Mouse (Mus musculus) forebrain, embryonic 10.5 days (tissue): ENCODE measurements around the gene Zfp511. TPM values are rescaled to one million over a fixed set of nuclear protein-coding genes. Genes with fewer than 3 reads are reported as not detected.
A peak's percentile ranks its signal among the peaks of the same experiment; 100 is the strongest.

Experiments
- DNase-seq: peaks from one replicate; pipeline ENCODE4 v3.0.0-alpha.2; 2017; ENCODE audit warnings: low spot score; ENCODE audit errors: extremely low spot score
- H3K27ac ChIP-seq: fragments of 300-500 bp; sonication (generic); 2 replicates; pipeline ENCODE4 v1.5.1; 2016; ENCODE audit warnings: mild to moderate bottlenecking
- H3K27me3 ChIP-seq: fragments of 300-500 bp; sonication (generic); 2 replicates; pipeline ENCODE4 v1.6.1; 2016; ENCODE audit warnings: mild to moderate bottlenecking; ENCODE audit not compliant: poor library complexity, severe bottlenecking
- H3K36me3 ChIP-seq: fragments of 300-500 bp; sonication (generic); replicated peaks from 2 replicates; pipeline ENCODE4 v1.6.1; 2016; ENCODE audit warnings: mild to moderate bottlenecking, moderate library complexity
- H3K4me1 ChIP-seq: fragments of 300-500 bp; sonication (generic); 2 replicates; pipeline ENCODE4 v1.6.1; 2016
- H3K4me3 ChIP-seq: fragments of 300-500 bp; sonication (generic); 2 replicates; pipeline ENCODE4 v1.5.1; 2016; ENCODE audit warnings: mild to moderate bottlenecking, moderate library complexity
- H3K9me3 ChIP-seq: fragments of 300-500 bp; sonication (generic); 2 replicates; pipeline ENCODE4 v1.6.1; 2016; ENCODE audit warnings: mild to moderate bottlenecking, moderate library complexity
- WGBS: fragments of 180-500 bp; shearing (Covaris S2); methylation state at CpG from one replicate; pipeline ENCODE4 v1.1.7; 2016; 5-methylcytosine and 5-hydroxymethylcytosine counted together
- polyA plus RNA-seq: library from polyadenylated mRNA; unstranded; fragments of >200 nt; fragmentation: Nextera tagmentation; extraction: Ambion mirVana; gene quantifications from 2 replicates; pipeline ENCODE4 v1.2.1, GENCODE M21; 2016

The Zfp511 gene
- polyA plus RNA-seq, 1 experiment from 2014 or later, result 41.7 TPM

GRCm38 (mm10) chr7:140057413-140058407, 21.5 kb downstream of the Zfp511 start:
- peaks cover 7% of the 10 kb centered on the region; the same call in 1 of the 2 replicates for H3K9me3 ChIP-seq
- DNase-seq, result peak; percentile 90
- no peaks in the 10 kb centered on the region for H3K36me3 ChIP-seq
- H3K27me3 ChIP-seq, result peaks cover 100% of the 10 kb centered on the region
- H3K27ac ChIP-seq, result peak overlapping the region; percentile 91
- H3K4me1 ChIP-seq, result peaks cover 67% of the 10 kb centered on the region
- WGBS, result 2% methylated on average over 53 of the region's 53 CpGs
- peak overlapping the region; percentile 55 for H3K4me3 ChIP-seq

GRCm38 (mm10) chr7:140058528-140058927, 22.3 kb downstream of the Zfp511 start:
- peaks cover 74% of the 10 kb centered on the region for H3K4me1 ChIP-seq
- peak overlapping the region; percentile 55 for H3K4me3 ChIP-seq
- peaks cover 7% of the 10 kb centered on the region; the same call in 1 of the 2 replicates for H3K9me3 ChIP-seq
- peak overlapping the region; percentile 91 for H3K27ac ChIP-seq
- DNase-seq, result no peak
- no peaks in the 10 kb centered on the region for H3K36me3 ChIP-seq
- peaks cover 100% of the 10 kb centered on the region for H3K27me3 ChIP-seq
- WGBS, result 10% methylated on average over 7 of the region's 7 CpGs

- peak overlapping the region; percentile 88; the same call in 1 of the 2 replicates for H3K27ac ChIP-seq
- peaks cover 76% of the 10 kb centered on the region for H3K4me1 ChIP-seq
- peaks cover 100% of the 10 kb centered on the region for H3K27me3 ChIP-seq
- DNase-seq, result peak; percentile 46
- peaks cover 7% of the 10 kb centered on the region; the same call in 1 of the 2 replicates for H3K9me3 ChIP-seq
- WGBS, result 11% methylated on average over 4 of the region's 4 CpGs
- no peaks in the 10 kb centered on the region for H3K36me3 ChIP-seq
- H3K4me3 ChIP-seq, result no peak overlapping the region
Measured at GRCm38 (mm10) chr7:140059601-140060000, 23.4 kb downstream of the Zfp511 start.

- peaks cover 82% of the 10 kb centered on the region for H3K4me1 ChIP-seq
- no peaks in the 10 kb centered on the region for H3K9me3 ChIP-seq
- H3K4me3 ChIP-seq, result peak overlapping the region; percentile 54
- DNase-seq, result peak; percentile 85
- peak overlapping the region; percentile 88 for H3K27ac ChIP-seq
- H3K27me3 ChIP-seq, result peaks cover 100% of the 10 kb centered on the region
- H3K36me3 ChIP-seq, result no peaks in the 10 kb centered on the region
- under 1% methylated on average over 47 of the region's 47 CpGs for WGBS
Measured at GRCm38 (mm10) chr7:140060936-140061831, 25.0 kb downstream of the Zfp511 start.

- no peaks in the 10 kb centered on the region for H3K36me3 ChIP-seq
- 0% methylated on average over 6 of the region's 6 CpGs for WGBS
- peaks cover 76% of the 10 kb centered on the region for H3K4me1 ChIP-seq
- H3K9me3 ChIP-seq, result no peaks in the 10 kb centered on the region
- peaks cover 100% of the 10 kb centered on the region for H3K27me3 ChIP-seq
- H3K27ac ChIP-seq, result peak overlapping the region; percentile 88
- peak overlapping the region; percentile 54 for H3K4me3 ChIP-seq
- no peak for DNase-seq
Measured at GRCm38 (mm10) chr7:140061832-140062130, 25.6 kb downstream of the Zfp511 start.

GRCm38 (mm10) chr7:140062307-140062706, 26.1 kb downstream of the Zfp511 start:
- H3K27me3 ChIP-seq, result peaks cover 100% of the 10 kb centered on the region
- H3K9me3 ChIP-seq, result no peaks in the 10 kb centered on the region
- H3K4me3 ChIP-seq, result peak overlapping the region; percentile 54
- H3K36me3 ChIP-seq, result no peaks in the 10 kb centered on the region
- H3K27ac ChIP-seq, result peak overlapping the region; percentile 88
- peaks cover 70% of the 10 kb centered on the region for H3K4me1 ChIP-seq
- 10% methylated on average over 11 of the region's 11 CpGs for WGBS
- no peak for DNase-seq

GRCm38 (mm10) chr7:140063092-140063491, 26.9 kb downstream of the Zfp511 start:
- H3K36me3 ChIP-seq, result no peaks in the 10 kb centered on the region
- peaks cover 62% of the 10 kb centered on the region for H3K4me1 ChIP-seq
- H3K9me3 ChIP-seq, result no peaks in the 10 kb centered on the region
- H3K27ac ChIP-seq, result no peak overlapping the region
- peak; percentile 74 for DNase-seq
- H3K27me3 ChIP-seq, result peaks cover 100% of the 10 kb centered on the region
- H3K4me3 ChIP-seq, result no peak overlapping the region
- 17% methylated on average over 7 of the region's 7 CpGs for WGBS

- Histone ChIP-seq H3K27ac (no peak overlapping the region), H3K36me3 (no peaks in the 10 kb centered on the region), H3K27me3 (peaks cover 98% of the 10 kb centered on the region), H3K4me1 (peaks cover 28% of the 10 kb centered on the region), H3K4me3 (no peak overlapping the region), H3K9me3 (no peaks in the 10 kb centered on the region)
- DNase-seq, result no peak
- 76% methylated on average over 6 of the region's 6 CpGs for WGBS
Measured at GRCm38 (mm10) chr7:140067397-140067796, 31.2 kb downstream of the Zfp511 start.

GRCm38 (mm10) chr7:140070042-140070711, 34.0 kb downstream of the Zfp511 start:
- H3K4me3 ChIP-seq, result peak overlapping the region; percentile 42

GRCm38 (mm10) chr7:140077698-140078097, 41.5 kb downstream of the Zfp511 start:
- DNase-seq, result no peak
- Histone ChIP-seq H3K9me3 (no peaks in the 10 kb centered on the region), H3K27me3 (peaks cover 61% of the 10 kb centered on the region), H3K27ac (no peak overlapping the region), H3K36me3 (no peaks in the 10 kb centered on the region), H3K4me3 (no peak overlapping the region), H3K4me1 (peaks cover 33% of the 10 kb centered on the region)
- 84% methylated on average over 6 of the region's 6 CpGs for WGBS

More at GRCm38 (mm10) chr7:140070042-140070711, 34.0 kb downstream of the Zfp511 start:
- DNase-seq, result no peak
- Histone ChIP-seq H3K27me3 (peaks cover 88% of the 10 kb centered on the region), H3K9me3 (no peaks in the 10 kb centered on the region), H3K27ac (peak overlapping the region; percentile 65), H3K4me1 (peaks cover 10% of the 10 kb centered on the region), H3K36me3 (no peaks in the 10 kb centered on the region)
- 28% methylated on average over 39 of the region's 39 CpGs for WGBS

- Histone ChIP-seq H3K4me3 (no peak overlapping the region), H3K27me3 (peaks cover 59% of the 10 kb centered on the region), H3K4me1 (peaks cover 36% of the 10 kb centered on the region), H3K27ac (no peak overlapping the region), H3K9me3 (no peaks in the 10 kb centered on the region), H3K36me3 (no peaks in the 10 kb centered on the region)
- DNase-seq, result peak; percentile 77
- WGBS, result 6% methylated on average over 5 of the region's 5 CpGs
Measured at GRCm38 (mm10) chr7:140078711-140079110, 42.5 kb downstream of the Zfp511 start.
